Mouse (Mus musculus): ENCODE measurements at regions not wholly inside any gene's neighbourhood (a gene's known extent, or its start where the extent isn't known, plus 50 kb on each side); places are given as distances from the start of the nearest gene placed in this dataset.

DNA sequence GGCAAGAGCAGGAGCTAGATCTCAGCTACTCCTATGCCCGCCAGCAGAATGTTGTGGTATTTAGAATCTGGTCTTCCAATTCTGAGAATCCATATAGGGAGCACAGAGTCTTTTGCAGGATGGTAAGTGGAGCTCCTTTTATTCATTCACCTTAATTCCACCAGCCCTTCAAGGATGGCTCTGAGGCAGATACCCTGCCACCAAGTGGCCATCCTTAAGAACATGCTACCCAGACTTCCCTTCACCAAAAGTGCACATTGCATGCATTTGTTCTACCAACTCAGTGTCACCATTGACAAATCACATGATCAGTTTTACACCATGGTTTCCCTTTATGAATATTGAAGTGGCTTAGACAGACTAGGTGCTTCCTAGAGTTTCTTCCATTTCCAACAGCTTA, 186.1 kb upstream of the Cd180 start:
- H3K27me3 ChIP-seq = no peaks in the 10 kb centered on the region
- in situ Hi-C loops (cut with MboI; ENCODE audit: low pct_unique_long_range_greater_than_20kb) = no loop called here
- CTCF ChIA-PET = no interaction called here
- DNase-seq (ENCODE audit: low read depth, low spot score) (no peak), ATAC-seq (no peak)
- no peak for TF ChIP-seq CTCF (IDR thresholded peaks at IDR 0.05)
- POLR2A ChIA-PET = no interaction called here

DNA sequence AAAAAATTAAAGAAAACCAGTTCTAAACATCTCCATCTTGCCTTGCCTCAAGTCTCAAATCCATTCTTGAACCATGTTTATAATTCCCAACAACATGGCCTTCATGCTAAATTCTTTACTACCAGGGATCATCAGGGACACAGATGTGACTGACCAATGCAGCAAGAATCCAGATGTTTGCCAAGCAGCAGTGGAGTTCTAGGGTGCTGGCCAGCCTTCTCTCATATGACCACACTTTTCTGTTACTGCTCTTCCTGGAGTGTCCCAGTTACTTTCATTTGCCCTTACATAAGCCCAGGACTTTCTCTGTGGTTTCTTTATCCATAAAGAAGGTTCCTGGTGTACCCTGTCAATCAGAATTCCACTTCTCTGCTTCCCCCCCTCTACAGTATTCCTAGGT, 185.4 kb upstream of the Cd180 start:
- no peak for TF ChIP-seq CTCF (IDR thresholded peaks at IDR 0.05)
- no peak for ATAC-seq

DNA sequence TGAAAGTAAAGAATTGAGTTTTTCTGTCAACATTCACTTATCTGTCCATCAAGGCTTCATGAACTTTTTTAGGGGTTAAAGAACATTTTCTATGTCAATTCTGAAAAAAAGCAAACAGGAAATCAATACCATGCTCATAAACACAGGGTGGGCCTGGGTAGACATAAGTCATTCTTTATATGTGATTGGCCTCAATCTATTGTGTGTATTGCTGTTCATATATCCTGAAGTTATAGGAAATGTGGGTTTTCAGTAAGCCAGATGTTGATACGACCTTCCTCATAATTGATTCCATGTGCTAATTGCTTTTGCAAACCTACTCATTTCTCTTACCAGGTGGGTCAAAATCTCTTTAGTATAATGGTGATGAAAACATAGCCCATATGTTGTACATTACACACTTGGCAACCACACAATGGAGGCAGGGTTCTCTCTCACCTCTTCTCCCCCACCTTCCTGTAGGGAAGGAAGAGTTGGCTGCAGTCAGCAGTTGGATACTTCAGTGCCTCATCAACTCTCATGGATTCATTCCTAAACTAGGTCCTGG, 182.6 kb upstream of the Cd180 start:
- CTCF ChIA-PET = no interaction called here
- no peaks in the 10 kb centered on the region for H3K27me3 ChIP-seq
- TF ChIP-seq CTCF (IDR thresholded peaks at IDR 0.05) = no peak
- in situ Hi-C loops (cut with MboI; ENCODE audit: low pct_unique_long_range_greater_than_20kb) = no loop called here
- POLR2A ChIA-PET = no interaction called here
- ATAC-seq = no peak
- no peak for DNase-seq (ENCODE audit: low read depth, low spot score)

More for the DNA sequence above, 185.4 kb upstream of the Cd180 start:
- H3K27me3 ChIP-seq = no peaks in the 10 kb centered on the region
- in situ Hi-C loops (cut with MboI; ENCODE audit: low pct_unique_long_range_greater_than_20kb) = no loop called here
- no peak for DNase-seq (ENCODE audit: low read depth, low spot score)
- POLR2A ChIA-PET = no interaction called here
- CTCF ChIA-PET = no interaction called here

DNA sequence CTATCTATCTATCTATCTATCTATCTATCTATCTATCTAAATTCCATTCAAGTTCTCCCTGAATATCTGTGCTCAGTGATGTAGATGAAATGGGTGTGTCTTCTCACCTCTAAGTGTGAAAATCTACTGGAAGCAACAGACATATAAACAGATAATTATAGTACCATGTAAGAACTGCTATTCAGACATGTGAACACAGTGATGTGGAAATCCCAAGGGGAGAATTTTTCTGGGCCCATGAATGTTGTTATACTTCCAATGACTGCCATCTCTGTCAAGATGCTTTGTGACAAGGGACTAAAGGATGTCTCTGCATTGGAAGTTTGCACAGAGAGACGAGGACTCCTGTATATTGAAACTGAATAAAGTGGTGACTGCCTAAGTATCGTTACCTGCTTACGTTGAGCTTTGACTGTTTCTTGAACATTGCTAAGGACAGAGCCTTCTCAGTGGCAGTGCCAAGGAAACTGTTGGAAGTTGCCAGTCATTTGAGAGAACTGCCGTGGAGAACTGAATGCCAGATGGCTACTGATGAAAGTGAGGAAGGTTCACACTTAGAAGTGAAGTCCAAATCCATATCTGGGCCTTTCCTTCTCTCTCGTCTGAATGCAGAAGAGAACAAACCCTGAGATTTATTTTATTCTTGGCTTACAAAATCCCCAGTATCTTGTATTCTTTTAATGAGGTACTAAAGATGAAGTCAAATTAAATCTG, 175.0 kb upstream of the Cd180 start:
- POLR2A ChIA-PET = no interaction called here

DNA sequence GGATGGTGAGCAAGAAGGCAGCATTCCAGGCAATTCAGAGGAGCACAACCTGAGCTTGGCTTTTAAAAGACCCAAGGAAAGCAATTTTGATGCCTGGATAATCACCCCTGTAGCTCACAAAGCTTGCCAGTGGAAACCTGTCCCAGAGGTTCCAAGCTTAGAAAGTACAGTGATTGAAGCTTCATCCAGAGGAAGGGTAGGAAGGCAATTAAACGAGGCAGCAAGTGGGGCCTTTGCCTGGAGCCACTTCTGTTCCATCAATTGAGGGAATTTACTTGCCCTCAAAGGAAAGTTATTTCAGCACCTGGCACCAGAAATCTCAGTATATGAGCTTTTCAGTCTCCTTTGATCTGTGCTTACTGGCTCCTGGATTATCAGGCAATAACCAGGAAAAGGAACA, 171.9 kb upstream of the Cd180 start:
- in situ Hi-C loops (cut with MboI; ENCODE audit: low pct_unique_long_range_greater_than_20kb) = no loop called here
- POLR2A ChIA-PET = no interaction called here
- CTCF ChIA-PET = interaction anchor here (0.9 to 1.2 kb wide), 2 partner anchors 17 to 43 kb away, joined by 3 read pairs; no protein-coding TSS in a partner anchor
- ATAC-seq (no peak), DNase-seq (ENCODE audit: low read depth, low spot score) (no peak)
- TF ChIP-seq CTCF (IDR thresholded peaks at IDR 0.05) = no peak
- no peaks in the 10 kb centered on the region for H3K27me3 ChIP-seq

More for the DNA sequence above, 175.0 kb upstream of the Cd180 start:
- CTCF ChIA-PET = no interaction called here
- in situ Hi-C loops (cut with MboI; ENCODE audit: low pct_unique_long_range_greater_than_20kb) = no loop called here
- no peak for TF ChIP-seq CTCF (IDR thresholded peaks at IDR 0.05)
- ATAC-seq (no peak), DNase-seq (ENCODE audit: low read depth, low spot score) (no peak)
- H3K27me3 ChIP-seq = no peaks in the 10 kb centered on the region

DNA sequence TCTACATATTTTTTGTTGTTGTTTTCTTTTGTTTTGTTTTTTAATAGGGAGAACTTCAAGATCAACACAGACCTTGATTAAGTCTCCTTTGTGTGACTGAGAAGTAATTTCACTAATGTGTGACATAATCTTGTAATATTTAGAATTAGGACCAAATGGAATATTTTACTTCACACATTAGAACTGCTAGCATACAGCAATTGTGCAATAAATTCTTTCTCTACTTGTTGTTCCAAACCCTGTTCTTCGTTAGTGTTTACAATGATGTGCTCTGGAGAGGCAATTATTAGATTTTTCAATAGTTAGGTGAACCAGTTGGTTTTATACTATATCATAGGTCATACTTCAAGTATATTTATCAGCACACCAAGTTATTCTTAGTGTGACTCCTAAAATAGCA, 171.3 kb upstream of the Cd180 start:
- ATAC-seq (no peak), DNase-seq (ENCODE audit: low read depth, low spot score) (no peak)
- ChIA-PET POLR2A (no interaction called here), CTCF (interaction anchor here (1.2 kb wide), 1 partner anchor 44 kb away, joined by 3 read pairs; no protein-coding TSS in a partner anchor)
- TF ChIP-seq CTCF (IDR thresholded peaks at IDR 0.05) = no peak
- in situ Hi-C loops (cut with MboI; ENCODE audit: low pct_unique_long_range_greater_than_20kb) = no loop called here
- no peaks in the 10 kb centered on the region for H3K27me3 ChIP-seq

DNA sequence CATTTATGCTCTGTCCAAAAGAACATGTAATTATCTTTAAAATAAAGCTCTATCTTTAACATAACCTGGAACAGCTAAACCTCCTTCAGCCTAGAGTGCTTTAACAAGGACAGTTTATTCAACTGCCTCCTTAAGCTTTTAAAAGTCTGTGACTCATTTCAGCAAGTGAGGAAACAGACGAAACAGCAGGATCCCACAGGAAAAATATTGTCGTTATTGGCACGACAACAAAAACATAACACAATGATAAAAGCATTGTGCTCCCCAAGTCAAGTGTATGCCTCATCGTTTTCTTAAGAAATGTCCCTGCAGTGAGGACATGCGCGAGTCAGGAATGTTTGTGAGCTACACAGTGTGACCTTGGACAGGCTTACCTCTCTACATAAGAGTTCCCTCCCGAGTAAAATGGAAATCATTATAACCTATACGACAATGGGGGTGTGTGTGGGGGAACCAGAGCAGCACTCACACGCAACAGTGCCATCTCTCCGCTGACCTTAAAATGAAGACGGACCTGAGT, 166.7 kb upstream of the Cd180 start:
- ChIA-PET CTCF (no interaction called here), POLR2A (no interaction called here)
- H3K27me3 ChIP-seq = no peaks in the 10 kb centered on the region
- in situ Hi-C loops (cut with MboI; ENCODE audit: low pct_unique_long_range_greater_than_20kb) = no loop called here
- ATAC-seq (no peak), DNase-seq (ENCODE audit: low read depth, low spot score) (no peak)
- TF ChIP-seq CTCF (IDR thresholded peaks at IDR 0.05) = no peak

DNA sequence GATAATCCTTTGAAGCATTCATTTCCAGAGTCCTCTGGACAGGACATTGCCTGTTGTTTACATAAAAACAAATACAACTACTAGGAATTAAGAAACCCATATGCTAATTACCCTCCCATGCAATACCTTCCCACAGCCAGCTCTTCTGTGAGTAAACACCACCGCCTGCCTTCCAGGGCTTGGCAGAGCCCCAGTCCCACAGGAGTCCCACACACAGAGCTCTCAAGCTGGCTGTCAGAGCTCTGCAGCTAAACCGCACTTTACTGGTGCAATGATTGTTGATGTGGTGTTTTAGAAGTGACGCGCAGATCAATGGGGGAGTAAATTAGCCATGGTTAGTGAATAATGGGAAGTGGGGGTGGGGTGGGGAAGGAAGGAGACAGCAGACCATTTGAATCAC, 159.6 kb upstream of the Cd180 start:
- POLR2A ChIA-PET = no interaction called here
- no peak for ATAC-seq
- no peak for TF ChIP-seq CTCF (IDR thresholded peaks at IDR 0.05)
- CTCF ChIA-PET = no interaction called here
- in situ Hi-C loops (cut with MboI; ENCODE audit: low pct_unique_long_range_greater_than_20kb) = no loop called here
- H3K27me3 ChIP-seq = no peaks in the 10 kb centered on the region
- DNase-seq (ENCODE audit: low read depth, low spot score) = no peak

DNA sequence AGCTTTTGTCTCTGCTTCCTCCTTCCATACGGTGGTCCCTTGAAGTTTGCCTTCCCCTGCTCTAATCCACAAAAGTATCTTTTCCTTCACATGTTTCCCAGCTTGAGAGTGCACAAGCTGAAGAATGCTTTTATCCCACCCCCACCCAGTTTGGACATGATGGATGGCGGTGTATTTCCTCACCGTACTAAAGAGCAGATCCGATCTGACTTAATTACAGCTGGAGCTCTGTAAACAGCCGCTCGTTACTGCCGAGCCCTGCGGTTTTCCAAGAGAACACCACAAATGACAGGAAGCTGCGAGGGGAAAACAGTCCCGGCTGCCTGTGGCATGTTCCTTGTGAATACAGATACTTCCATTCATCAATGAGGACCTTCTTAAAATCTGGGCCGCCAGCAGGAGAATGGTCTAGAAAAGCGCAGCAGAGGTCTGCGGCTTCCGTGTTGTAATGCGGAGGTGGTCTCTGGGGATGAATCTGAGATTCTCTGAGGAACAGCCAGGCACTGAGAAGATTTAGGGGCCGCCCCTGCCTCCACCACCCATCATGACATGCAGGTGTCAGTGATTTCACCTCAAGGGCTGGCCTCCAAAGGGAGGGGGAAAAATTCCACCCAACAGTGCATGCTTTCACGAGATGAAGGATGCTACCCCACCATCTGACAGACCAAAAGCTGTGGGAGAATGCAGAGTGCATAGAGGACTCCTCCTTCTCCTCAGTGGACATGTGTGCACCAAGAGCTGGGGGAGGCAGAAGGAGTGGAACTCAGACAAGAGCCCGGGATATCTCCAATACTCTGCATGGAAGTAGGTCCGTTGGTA, 155.7 kb upstream of the Cd180 start:
- ATAC-seq (no peak), DNase-seq (ENCODE audit: low read depth, low spot score) (no peak)
- ChIA-PET POLR2A (no interaction called here), CTCF (interaction anchor here (0.7 to 1.5 kb wide), 4 partner anchors 13 to 108 kb away, joined by 3 to 4 read pairs (median 3); no protein-coding TSS in a partner anchor)
- in situ Hi-C loops (cut with MboI; ENCODE audit: low pct_unique_long_range_greater_than_20kb) = no loop called here
- H3K27me3 ChIP-seq = no peaks in the 10 kb centered on the region
- TF ChIP-seq CTCF (IDR thresholded peaks at IDR 0.05) = no peak

DNA sequence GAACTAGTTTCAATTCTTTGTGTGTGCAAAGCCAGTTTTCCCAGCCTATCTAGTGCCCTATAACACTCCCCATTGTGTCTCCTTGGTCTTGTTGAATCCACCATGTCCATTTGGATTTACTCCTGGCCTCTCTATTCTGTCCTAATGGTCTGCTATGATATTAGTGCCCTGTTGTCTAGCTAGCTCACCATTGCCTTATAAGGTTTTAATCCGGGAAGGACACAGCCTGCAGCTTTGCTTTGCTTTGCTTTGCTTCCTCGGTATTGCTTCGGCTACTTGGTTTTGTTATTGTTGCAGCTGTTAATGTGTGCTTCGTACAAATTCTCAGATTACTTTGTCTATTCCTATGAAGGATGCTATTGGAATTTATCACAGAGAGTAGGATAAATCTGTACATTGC, 152.9 kb upstream of the Cd180 start:
- CTCF ChIA-PET = no interaction called here
- H3K27me3 ChIP-seq = no peaks in the 10 kb centered on the region
- ATAC-seq = no peak
- no peak for DNase-seq (ENCODE audit: low read depth, low spot score)
- TF ChIP-seq CTCF (IDR thresholded peaks at IDR 0.05) = no peak
- POLR2A ChIA-PET = no interaction called here
- in situ Hi-C loops (cut with MboI; ENCODE audit: low pct_unique_long_range_greater_than_20kb) = no loop called here

Data from Patski (cell line).